Mouse (Mus musculus) embryonic facial prominence, embryonic 14.5 days (tissue): ENCODE measurements at regions not wholly inside any gene's neighbourhood (a gene's known extent, or its start where the extent isn't known, plus 50 kb on each side); places are given as distances from the start of the nearest gene placed in this dataset.

ENCODE experiments used
- ATAC-seq: fragments of 200-750 bp; cut with Nextera tagmentation; 2 replicates; pipeline ENCODE4 v1.8.0; 2017; ENCODE audit warnings: low read depth, moderate number of reproducible peaks, moderate TSS enrichment
- DNase-seq: peaks from one replicate; pipeline ENCODE4 v3.0.0-alpha.2; 2015; ENCODE audit warnings: low spot score
- H3K27ac ChIP-seq: fragments of 300-500 bp; sonication (generic); replicated peaks from 2 replicates; pipeline ENCODE4 v1.5.1; 2014; ENCODE audit warnings: low read depth, mild to moderate bottlenecking, low read length, moderate library complexity
- H3K27me3 ChIP-seq: fragments of 300-500 bp; sonication (generic); replicated peaks from 2 replicates; pipeline ENCODE4 v1.6.1; 2014; ENCODE audit warnings: low read length; ENCODE audit not compliant: control insufficient read depth, insufficient read depth
- H3K36me3 ChIP-seq: fragments of 300-500 bp; sonication (generic); 2 replicates; pipeline ENCODE4 v1.6.1; 2014; ENCODE audit warnings: low read length, mixed read lengths; ENCODE audit not compliant: control insufficient read depth, insufficient read depth
- H3K4me1 ChIP-seq: fragments of 300-500 bp; sonication (generic); 2 replicates; pipeline ENCODE4 v1.6.1; 2014; ENCODE audit warnings: antibody characterized with exemption, low read length; ENCODE audit not compliant: control insufficient read depth, insufficient read depth
- H3K4me2 ChIP-seq: fragments of 300-500 bp; sonication (generic); 2 replicates; pipeline ENCODE4 v1.6.1; 2014; ENCODE audit warnings: low read depth, mild to moderate bottlenecking, low read length, moderate library complexity, mixed read lengths
- H3K4me3 ChIP-seq: fragments of 300-500 bp; sonication (generic); 2 replicates; pipeline ENCODE4 v1.5.1; 2014; ENCODE audit warnings: low read depth, mild to moderate bottlenecking, low read length
- H3K9ac ChIP-seq: fragments of 300-500 bp; sonication (generic); 2 replicates; pipeline ENCODE4 v1.6.1; 2014; ENCODE audit warnings: low read depth, mild to moderate bottlenecking, low read length, moderate library complexity, mixed read lengths
- H3K9me3 ChIP-seq: fragments of 300-500 bp; sonication (generic); 2 replicates; pipeline ENCODE4 v1.6.1; 2016; ENCODE audit warnings: low read length; ENCODE audit not compliant: control insufficient read depth
- WGBS: fragments of 180-500 bp; shearing (Covaris S2); extraction: QIAGEN DNeasy Blood & Tissue Kit; methylation state at CpG from one replicate; pipeline ENCODE4 v1.1.7; 2014; 5-methylcytosine and 5-hydroxymethylcytosine counted together

- ATAC-seq (no peak), DNase-seq (no peak)
- Histone ChIP-seq H3K36me3 (no peaks in the 10 kb centered on the region), H3K4me2 (no peak overlapping the region), H3K9me3 (no peaks in the 10 kb centered on the region), H3K4me3 (no peak overlapping the region), H3K4me1 (no peaks in the 10 kb centered on the region), H3K9ac (no peak overlapping the region), H3K27ac (no peak overlapping the region), H3K27me3 (no peaks in the 10 kb centered on the region)
Measured at GRCm38 (mm10) chr3:80541382-80541781, 261.3 kb downstream of the Gria2 start.

DNA sequence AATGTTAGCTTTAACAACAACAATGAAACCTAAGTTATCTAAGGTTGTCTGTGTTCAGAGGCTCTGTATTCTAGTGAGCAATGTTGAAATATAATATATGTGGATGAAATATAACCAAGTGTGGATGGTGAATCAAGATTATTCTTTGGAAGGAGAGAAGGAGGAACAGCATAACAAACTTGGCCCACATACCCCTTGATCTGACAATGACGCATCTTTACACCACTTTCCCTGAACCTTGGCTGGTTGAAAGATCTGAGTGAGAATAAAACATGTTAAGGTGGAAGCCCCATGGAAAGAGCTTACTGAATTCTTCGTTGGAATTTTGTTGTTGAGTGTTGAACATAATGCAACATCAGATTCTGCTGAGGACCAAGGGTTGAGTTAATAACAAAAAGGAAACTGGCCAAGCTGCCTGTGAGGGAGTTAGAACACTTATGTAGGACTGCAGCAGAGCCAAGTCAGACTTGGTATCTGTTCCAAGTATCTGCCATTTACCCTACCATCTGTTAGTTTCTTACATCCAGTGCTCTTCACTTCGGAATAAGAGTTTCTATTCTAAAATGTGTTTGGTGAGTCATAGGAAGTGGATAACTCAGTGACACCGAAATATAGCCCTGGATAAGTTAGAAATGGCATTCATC lies 268.8 kb downstream of the Gria2 start:
- Histone ChIP-seq H3K27me3 (no peaks in the 10 kb centered on the region), H3K4me3 (no peak overlapping the region), H3K4me1 (no peaks in the 10 kb centered on the region), H3K9me3 (no peaks in the 10 kb centered on the region), H3K4me2 (no peak overlapping the region), H3K9ac (no peak overlapping the region), H3K36me3 (no peaks in the 10 kb centered on the region), H3K27ac (no peak overlapping the region)
- DNase-seq (no peak), ATAC-seq (no peak)
- 78% methylated on average over 4 of the region's 4 CpGs for WGBS

DNA sequence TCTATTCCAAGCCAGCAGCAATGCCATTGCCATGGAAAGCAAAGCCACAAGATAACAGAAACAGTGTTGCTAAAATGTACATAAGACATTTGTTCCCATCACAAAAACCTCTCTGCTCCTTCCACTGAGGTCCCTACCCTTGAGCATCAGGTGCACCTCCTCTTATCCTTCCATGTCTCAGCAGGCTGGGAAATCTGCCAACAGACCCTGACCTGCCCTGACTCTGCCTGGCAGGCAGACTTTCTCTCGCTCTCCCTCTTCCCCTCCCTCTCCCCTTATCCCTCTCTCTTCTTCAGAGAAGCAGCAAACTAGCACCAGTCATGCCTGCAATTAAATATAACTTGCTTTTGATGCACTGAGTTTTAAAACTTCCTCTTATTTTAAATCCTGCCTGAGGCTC lies 288.6 kb downstream of the Gria2 start:
- H3K27ac ChIP-seq: no peak overlapping the region
- H3K9me3 ChIP-seq: no peaks in the 10 kb centered on the region
- ATAC-seq: no peak
- H3K36me3 ChIP-seq: no peaks in the 10 kb centered on the region
- H3K27me3 ChIP-seq: no peaks in the 10 kb centered on the region
- no peak overlapping the region for H3K4me2 ChIP-seq
- H3K9ac ChIP-seq: no peak overlapping the region
- no peaks in the 10 kb centered on the region for H3K4me1 ChIP-seq
- DNase-seq: peak; percentile 33
- 22% methylated on average over 1 of the region's 1 CpGs for WGBS
- H3K4me3 ChIP-seq: no peak overlapping the region

GRCm38 (mm10) chr3:80509185-80509584 lies 293.4 kb downstream of the Gria2 start:
- no peak for ATAC-seq
- 60% methylated on average over 1 of the region's 1 CpGs for WGBS
- H3K27ac ChIP-seq: no peak overlapping the region
- H3K9me3 ChIP-seq: no peaks in the 10 kb centered on the region
- no peak overlapping the region for H3K4me2 ChIP-seq
- no peaks in the 10 kb centered on the region for H3K4me1 ChIP-seq
- no peaks in the 10 kb centered on the region for H3K36me3 ChIP-seq
- H3K4me3 ChIP-seq: no peak overlapping the region
- H3K27me3 ChIP-seq: no peaks in the 10 kb centered on the region
- no peak for DNase-seq
- H3K9ac ChIP-seq: no peak overlapping the region

DNA sequence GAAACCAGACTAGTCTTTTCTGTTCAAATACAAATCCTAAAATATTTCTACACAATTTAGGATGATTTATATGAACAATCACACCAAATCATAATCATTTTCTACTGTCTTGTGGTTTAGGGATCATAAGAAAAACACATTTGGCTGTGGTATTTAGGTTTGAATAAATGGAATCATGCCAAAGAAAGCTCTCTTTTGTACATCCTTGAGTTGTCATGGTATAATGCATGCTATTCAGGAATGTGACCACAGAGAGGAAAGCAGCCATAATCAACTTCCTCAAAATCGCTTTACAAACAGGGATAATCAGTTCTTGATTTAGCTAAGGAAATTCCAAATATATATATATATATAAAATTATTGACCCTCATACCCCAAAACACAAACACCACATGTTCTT lies 295.9 kb downstream of the Gria2 start:
- H3K27me3 ChIP-seq: no peaks in the 10 kb centered on the region
- no peak for ATAC-seq
- no peaks in the 10 kb centered on the region for H3K4me1 ChIP-seq
- H3K36me3 ChIP-seq: no peaks in the 10 kb centered on the region
- H3K27ac ChIP-seq: no peak overlapping the region
- WGBS: 24% methylated on average over 1 of the region's 1 CpGs
- H3K9me3 ChIP-seq: no peaks in the 10 kb centered on the region
- no peak overlapping the region for H3K9ac ChIP-seq
- no peak overlapping the region for H3K4me3 ChIP-seq
- no peak overlapping the region for H3K4me2 ChIP-seq
- peak; percentile 54 for DNase-seq

DNA sequence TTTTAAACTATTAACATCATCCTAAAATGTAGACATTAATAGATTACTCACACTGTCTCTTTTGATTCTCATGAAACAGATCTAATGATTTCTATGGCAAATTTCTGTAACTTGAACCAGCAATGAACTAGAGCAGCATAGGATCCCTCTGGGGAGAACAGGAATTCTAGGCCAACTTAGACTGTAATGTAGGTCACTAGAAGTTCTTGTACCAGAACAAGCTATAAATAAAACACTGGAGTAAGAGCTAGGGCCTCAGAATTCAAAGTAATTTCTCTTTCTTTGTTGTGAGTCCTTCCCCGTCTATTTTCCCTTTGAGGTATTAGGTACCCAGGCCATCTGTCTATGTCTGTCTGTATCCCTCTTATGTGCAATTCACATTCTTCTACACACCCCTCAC lies 301.5 kb downstream of the Gria2 start:
- 48% methylated on average over 1 of the region's 1 CpGs for WGBS
- H3K27me3 ChIP-seq: no peaks in the 10 kb centered on the region
- no peaks in the 10 kb centered on the region for H3K4me1 ChIP-seq
- H3K27ac ChIP-seq: no peak overlapping the region
- ATAC-seq: no peak
- H3K9ac ChIP-seq: no peak overlapping the region
- H3K4me3 ChIP-seq: no peak overlapping the region
- H3K4me2 ChIP-seq: no peak overlapping the region
- H3K36me3 ChIP-seq: no peaks in the 10 kb centered on the region
- DNase-seq: no peak
- H3K9me3 ChIP-seq: no peaks in the 10 kb centered on the region

DNA sequence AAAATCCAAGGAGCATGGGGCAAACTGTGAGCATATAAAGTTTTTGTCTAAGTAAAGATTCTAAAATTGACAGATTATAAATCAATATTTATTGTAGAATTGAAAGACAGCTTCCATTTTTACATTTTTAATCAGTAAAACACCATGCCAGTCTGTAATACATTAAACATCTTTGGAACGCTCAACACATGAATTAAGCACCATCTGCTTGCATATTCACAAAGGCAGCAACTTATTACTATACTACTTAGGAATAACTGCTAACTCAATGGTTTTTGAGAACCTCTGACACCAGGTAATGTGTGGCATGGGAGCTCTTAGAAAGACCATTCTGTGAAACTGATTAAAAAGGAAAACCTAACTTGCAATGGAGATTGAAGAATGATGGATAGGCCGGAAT lies 306.1 kb downstream of the Gria2 start:
- Histone ChIP-seq H3K36me3 (no peaks in the 10 kb centered on the region), H3K4me3 (no peak overlapping the region), H3K4me1 (no peaks in the 10 kb centered on the region), H3K27me3 (no peaks in the 10 kb centered on the region), H3K9ac (no peak overlapping the region), H3K9me3 (no peaks in the 10 kb centered on the region), H3K27ac (no peak overlapping the region), H3K4me2 (no peak overlapping the region)
- ATAC-seq: no peak
- WGBS: 92% methylated on average over 2 of the region's 2 CpGs
- no peak for DNase-seq

DNA sequence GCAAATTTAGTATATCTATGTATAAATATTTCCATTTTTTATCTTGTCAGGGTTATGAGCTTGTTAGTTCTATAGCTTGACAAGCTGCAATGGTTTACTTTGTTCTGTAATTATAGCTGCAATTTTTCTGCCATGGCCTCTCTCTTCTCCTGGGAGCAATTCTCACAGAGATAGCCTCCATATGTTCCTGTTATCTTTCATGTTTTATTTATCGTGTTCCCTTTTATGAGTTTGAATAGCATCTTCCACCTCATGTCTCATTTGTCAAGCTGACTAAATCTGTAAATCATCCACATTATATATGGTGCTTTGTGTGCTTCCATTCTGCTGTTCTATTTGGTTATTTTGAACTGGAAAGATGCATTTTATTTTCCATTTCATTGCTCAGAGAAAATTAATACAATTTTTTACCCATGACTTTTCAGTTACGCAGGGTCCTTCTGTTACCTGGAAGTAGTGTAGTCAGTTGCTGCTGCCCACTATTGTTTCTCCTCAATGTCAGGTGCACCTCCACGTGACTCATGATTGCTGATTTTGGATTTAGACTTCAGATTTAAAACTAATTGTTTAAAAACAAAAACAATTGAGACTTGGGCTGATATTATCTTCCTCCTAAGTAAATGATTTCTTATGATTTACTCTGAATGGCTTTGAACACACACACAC lies 318.3 kb downstream of the Gria2 start:
- Histone ChIP-seq H3K9me3 (no peaks in the 10 kb centered on the region), H3K27me3 (no peaks in the 10 kb centered on the region), H3K36me3 (no peaks in the 10 kb centered on the region), H3K4me1 (no peaks in the 10 kb centered on the region), H3K4me3 (no peak overlapping the region), H3K9ac (no peak overlapping the region), H3K4me2 (no peak overlapping the region), H3K27ac (no peak overlapping the region)
- DNase-seq: no peak
- 67% methylated on average over 3 of the region's 3 CpGs for WGBS
- no peak for ATAC-seq

- Histone ChIP-seq H3K9me3 (no peaks in the 10 kb centered on the region), H3K4me2 (no peak overlapping the region), H3K27me3 (no peaks in the 10 kb centered on the region), H3K9ac (no peak overlapping the region), H3K36me3 (no peaks in the 10 kb centered on the region), H3K27ac (no peak overlapping the region), H3K4me3 (no peak overlapping the region), H3K4me1 (no peaks in the 10 kb centered on the region)
- ATAC-seq (no peak), DNase-seq (no peak)
Measured at GRCm38 (mm10) chr3:80478676-80479075, 324.0 kb downstream of the Gria2 start.
